Mouse (Mus musculus) E14TG2a.4 (cell line): Measurements from ENCODE around the gene Pde3a.
A peak's percentile ranks its signal among the peaks of the same experiment; 100 is the strongest.

Experiments used
- H3K27me3 ChIP-seq: 2 replicates; pipeline ENCODE4 v1.6.1; 2014; ENCODE audit warnings: low read length, control low read depth; ENCODE audit not compliant: insufficient read depth
- H3K36me3 ChIP-seq: 2 replicates; pipeline ENCODE4 v1.6.1; 2014; ENCODE audit warnings: low read length, control low read depth; ENCODE audit not compliant: insufficient read depth
- H3K4me1 ChIP-seq: replicated peaks from 2 replicates; pipeline ENCODE4 v1.6.1; 2014; ENCODE audit warnings: low read depth, low read length, control low read depth
- H3K4me3 ChIP-seq: replicated peaks from 2 replicates; pipeline ENCODE4 v1.5.1; 2014; ENCODE audit warnings: mild to moderate bottlenecking, low read length
- H3K9me3 ChIP-seq: 2 replicates; pipeline ENCODE4 v1.6.1; 2014; ENCODE audit warnings: low read length, control low read depth
- CTCF ChIP-seq: conservative IDR thresholded peaks from 2 replicates; pipeline ENCODE4 v1.5.1; 2014; ENCODE audit warnings: low read length
- NANOG ChIP-seq: IDR thresholded peaks from 2 replicates; pipeline ENCODE4 v1.6.1; 2014; ENCODE audit warnings: borderline replicate concordance, low read length, mixed read lengths
- POU5F1 ChIP-seq: IDR thresholded peaks from 2 replicates; pipeline ENCODE4 v1.6.1; 2014; ENCODE audit warnings: low read length, borderline replicate concordance

The Pde3a gene

GRCm38 (mm10) chr6:141488619-141489018 lies 239.6 kb downstream of the Pde3a start:
- H3K9me3 ChIP-seq, result peaks cover 21% of the 10 kb centered on the region
- no peaks in the 10 kb centered on the region for H3K27me3 ChIP-seq
- TF ChIP-seq POU5F1, result no peak
- peak; percentile 99 for TF ChIP-seq CTCF
- no peak overlapping the region for H3K4me3 ChIP-seq
- H3K36me3 ChIP-seq, result peaks cover 12% of the 10 kb centered on the region; the same call in 1 of the 2 replicates
- no peaks in the 10 kb centered on the region for H3K4me1 ChIP-seq

- no peak overlapping the region for H3K4me3 ChIP-seq
- peaks cover 21% of the 10 kb centered on the region for H3K4me1 ChIP-seq
- H3K27me3 ChIP-seq, result no peaks in the 10 kb centered on the region
- H3K9me3 ChIP-seq, result peaks cover 42% of the 10 kb centered on the region
- TF ChIP-seq POU5F1, result no peak
- no peak for TF ChIP-seq CTCF
- TF ChIP-seq NANOG, result no peak
- peaks cover 20% of the 10 kb centered on the region; the same call in 1 of the 2 replicates for H3K36me3 ChIP-seq
Observed at GRCm38 (mm10) chr6:141494909-141495308, 245.8 kb downstream of the Pde3a start.

GRCm38 (mm10) chr6:141495634-141496418 lies 246.8 kb downstream of the Pde3a start:
- H3K4me1 ChIP-seq, result peaks cover 21% of the 10 kb centered on the region
- H3K9me3 ChIP-seq, result peaks cover 43% of the 10 kb centered on the region

DNA sequence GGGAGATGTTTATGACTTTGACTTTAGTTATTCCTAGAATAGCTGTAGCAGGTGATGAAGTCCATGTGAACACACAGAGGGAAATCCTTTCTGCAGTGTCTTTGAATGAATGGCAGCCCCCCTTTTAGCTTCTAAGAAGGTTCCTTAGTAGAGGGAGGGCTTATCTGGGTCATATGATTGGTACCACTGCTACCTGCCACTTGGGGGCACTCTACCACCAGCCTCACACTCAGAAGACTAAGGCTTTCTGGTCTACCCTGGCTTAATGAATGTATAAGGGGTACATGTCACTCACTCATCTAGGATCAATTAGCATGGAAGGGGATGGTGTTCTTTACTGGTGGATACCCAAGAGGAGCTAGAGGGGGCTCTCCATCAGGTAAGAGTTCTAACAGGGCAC lies 250.4 kb downstream of the Pde3a start:
- no peak overlapping the region for H3K4me3 ChIP-seq
- H3K36me3 ChIP-seq, result 0 out of 2 replicates have a peak, but pooled peaks cover 3% of the 10 kb centered on the region
- peaks cover 21% of the 10 kb centered on the region for H3K4me1 ChIP-seq
- TF ChIP-seq NANOG (no peak), POU5F1 (no peak), CTCF (peak; percentile 31)
- peaks cover 13% of the 10 kb centered on the region for H3K9me3 ChIP-seq
- no peaks in the 10 kb centered on the region for H3K27me3 ChIP-seq

More at GRCm38 (mm10) chr6:141495634-141496418, 246.8 kb downstream of the Pde3a start:
- no peaks in the 10 kb centered on the region for H3K27me3 ChIP-seq
- no peak overlapping the region for H3K4me3 ChIP-seq
- TF ChIP-seq POU5F1, result no peak
- peak; percentile 85 for TF ChIP-seq NANOG
- no peak for TF ChIP-seq CTCF
- peaks cover 20% of the 10 kb centered on the region; the same call in 1 of the 2 replicates for H3K36me3 ChIP-seq

GRCm38 (mm10) chr6:141501171-141501570 lies 252.1 kb downstream of the Pde3a start:
- TF ChIP-seq CTCF (no peak), POU5F1 (no peak), NANOG (no peak)
- Histone ChIP-seq H3K9me3 (peaks cover 8% of the 10 kb centered on the region), H3K4me3 (no peak overlapping the region), H3K4me1 (peaks cover 10% of the 10 kb centered on the region), H3K27me3 (no peaks in the 10 kb centered on the region), H3K36me3 (no peaks in the 10 kb centered on the region)

DNA sequence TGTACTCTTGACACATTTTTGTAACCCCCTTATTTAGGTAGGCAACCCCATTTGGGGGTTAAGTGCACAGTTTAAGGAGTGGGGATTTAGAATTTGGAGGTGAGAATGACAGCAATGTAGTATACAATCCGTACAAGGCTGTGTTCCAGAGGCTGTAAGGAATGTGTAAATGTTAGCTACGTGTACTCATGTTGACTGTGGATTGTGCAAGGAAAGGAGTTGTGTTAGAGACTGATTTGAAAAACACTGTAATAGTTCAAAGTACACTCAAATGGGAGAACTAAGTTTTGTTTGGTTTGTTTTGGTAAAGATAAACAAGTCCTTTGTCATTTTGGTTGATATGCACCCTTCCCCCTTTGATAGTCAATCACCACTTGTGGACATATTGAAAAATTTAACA lies 273.5 kb downstream of the Pde3a start:
- TF ChIP-seq POU5F1 (no peak), CTCF (no peak), NANOG (no peak)
- Histone ChIP-seq H3K4me3 (no peak overlapping the region), H3K9me3 (no peaks in the 10 kb centered on the region), H3K36me3 (no peaks in the 10 kb centered on the region), H3K4me1 (no peaks in the 10 kb centered on the region), H3K27me3 (no peaks in the 10 kb centered on the region)

DNA sequence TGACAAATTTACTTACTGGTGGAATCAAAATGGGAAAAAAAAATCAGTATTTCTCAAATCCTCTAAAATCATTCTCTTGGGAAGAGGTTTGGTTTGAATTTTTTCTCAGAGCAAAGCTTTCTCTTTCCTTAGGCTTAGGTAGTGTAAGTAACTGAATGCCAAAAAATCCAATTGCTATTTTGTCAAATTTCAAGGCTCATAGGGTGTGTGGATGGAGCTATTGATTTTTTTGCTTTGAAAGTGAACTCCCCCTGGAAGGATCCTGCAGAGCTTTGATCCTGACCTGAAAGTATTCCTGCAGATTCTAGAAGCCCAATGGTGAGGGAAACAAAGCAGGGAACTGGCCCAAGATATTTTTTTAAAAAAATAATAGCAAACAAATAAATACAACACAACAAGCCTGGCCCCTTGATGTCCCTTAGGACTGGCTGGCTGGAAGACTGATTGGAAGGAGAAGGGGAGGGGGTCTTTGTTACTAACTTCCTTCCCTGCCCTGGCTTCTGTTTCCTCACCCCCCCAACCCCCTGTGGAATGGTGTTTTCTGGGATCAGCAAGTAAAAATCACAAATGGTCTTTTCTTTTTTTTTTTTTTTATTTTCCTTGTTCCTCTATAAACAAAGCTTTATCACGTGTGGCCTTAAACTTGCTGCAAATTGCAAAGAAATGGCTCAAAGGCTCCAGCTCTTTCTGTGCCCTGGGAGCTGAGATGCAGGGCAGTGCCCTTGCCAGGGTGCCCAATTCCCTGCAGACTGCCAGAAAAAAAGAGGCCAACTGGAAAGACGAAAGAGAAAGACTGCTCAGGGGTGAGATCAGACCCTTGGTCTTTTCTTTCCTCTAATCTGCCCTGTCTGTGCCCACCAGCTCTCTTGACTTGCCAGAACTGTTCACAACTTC lies 274.9 kb downstream of the Pde3a start, which contains the start of gene Slco1c1:
Gene Slco1c1 (plus strand): TSS at position 622 of the 894 bp plus-strand sequence.
- Histone ChIP-seq H3K9me3 (no peaks in the 10 kb centered on the region), H3K4me3 (no peak within 1 kb of the TSS), H3K27me3 (no peaks in the 10 kb centered on the region), H3K4me1 (no peaks in the 10 kb centered on the region), H3K36me3 (no peaks in the 10 kb centered on the region)
- no peak for TF ChIP-seq CTCF
- no peak for TF ChIP-seq NANOG
- no peak for TF ChIP-seq POU5F1

GRCm38 (mm10) chr6:141525787-141526186 lies 276.7 kb downstream of the Pde3a start:
- H3K4me1 ChIP-seq, result no peaks in the 10 kb centered on the region
- H3K27me3 ChIP-seq, result no peaks in the 10 kb centered on the region
- no peaks in the 10 kb centered on the region for H3K9me3 ChIP-seq
- TF ChIP-seq POU5F1, result no peak
- TF ChIP-seq NANOG, result no peak
- TF ChIP-seq CTCF, result no peak
- H3K4me3 ChIP-seq, result no peak overlapping the region
- no peaks in the 10 kb centered on the region for H3K36me3 ChIP-seq
